Mouse (Mus musculus): Measurements from ENCODE around the gene Adamts4. TPM values are rescaled to one million over a fixed set of nuclear protein-coding genes. Genes with fewer than 3 reads are reported as not detected.
A peak's percentile ranks its signal among the peaks of the same experiment; 100 is the strongest.

The Adamts4 gene
- polyA plus RNA-seq, 1 experiment, result not detected

- no peak within 1 kb of the TSS for H3K4me3 ChIP-seq (replicated peaks; ENCODE audit: control insufficient read depth, low read depth, low read length)
- no peak within 1 kb of the TSS for H3K27ac ChIP-seq (ENCODE audit: control insufficient read depth, insufficient read depth, low read depth, low read length, poor library complexity)
- 88% methylated on average over 5 of the region's 5 CpGs for WGBS
- TF ChIP-seq POLR2A (IDR thresholded peaks at IDR 0.05; ENCODE audit: borderline replicate concordance, control insufficient read depth, low read depth, low read length) (no peak), CTCF (IDR thresholded peaks at IDR 0.05; ENCODE audit: control insufficient read depth, insufficient read depth, low read length) (no peak)
- peaks cover 3% of the 10 kb centered on the region for H3K4me1 ChIP-seq (ENCODE audit: control insufficient read depth, insufficient read depth, low read length)
Observed at GRCm38 (mm10) chr1:171224857-171225256, 25.4 kb upstream of the Adamts4 start, which contains the start of gene Apoa2. TSS of gene Apoa2 (plus strand) at chr1:171225054.

GRCm38 (mm10) chr1:171226780-171227179, 23.4 kb upstream of the Adamts4 start:
- 48% methylated on average over 4 of the region's 4 CpGs for WGBS
- TF ChIP-seq CTCF (IDR thresholded peaks at IDR 0.05; ENCODE audit: control insufficient read depth, insufficient read depth, low read length) (no peak), POLR2A (IDR thresholded peaks at IDR 0.05; ENCODE audit: borderline replicate concordance, control insufficient read depth, low read depth, low read length) (no peak)
- Histone ChIP-seq H3K4me1 (ENCODE audit: control insufficient read depth, insufficient read depth, low read length) (no peaks in the 10 kb centered on the region), H3K4me3 (replicated peaks; ENCODE audit: control insufficient read depth, low read depth, low read length) (no peak overlapping the region), H3K27ac (ENCODE audit: control insufficient read depth, insufficient read depth, low read depth, low read length, poor library complexity) (no peak overlapping the region)

- Histone ChIP-seq H3K4me1 (ENCODE audit: control insufficient read depth, insufficient read depth, low read length) (no peaks in the 10 kb centered on the region; the same call in 1 of the 2 replicates), H3K27ac (ENCODE audit: control insufficient read depth, insufficient read depth, low read depth, low read length, poor library complexity) (no peak overlapping the region), H3K4me3 (replicated peaks; ENCODE audit: control insufficient read depth, low read depth, low read length) (no peak overlapping the region)
- no peak for TF ChIP-seq POLR2A (IDR thresholded peaks at IDR 0.05; ENCODE audit: borderline replicate concordance, control insufficient read depth, low read depth, low read length)
- TF ChIP-seq CTCF (IDR thresholded peaks at IDR 0.05; ENCODE audit: control insufficient read depth, insufficient read depth, low read length), result no peak
- WGBS, result 38% methylated on average over 1 of the region's 1 CpGs
Observed at GRCm38 (mm10) chr1:171227879-171228278, 22.3 kb upstream of the Adamts4 start.

- TF ChIP-seq CTCF (IDR thresholded peaks at IDR 0.05; ENCODE audit: control insufficient read depth, insufficient read depth, low read length), result no peak
- TF ChIP-seq POLR2A (IDR thresholded peaks at IDR 0.05; ENCODE audit: borderline replicate concordance, control insufficient read depth, low read depth, low read length), result no peak
- Histone ChIP-seq H3K27ac (ENCODE audit: control insufficient read depth, insufficient read depth, low read depth, low read length, poor library complexity) (no peak overlapping the region), H3K4me3 (replicated peaks; ENCODE audit: control insufficient read depth, low read depth, low read length) (no peak overlapping the region), H3K4me1 (ENCODE audit: control insufficient read depth, insufficient read depth, low read length) (peaks cover under 1% of the 10 kb centered on the region; the same call in 1 of the 2 replicates)
- WGBS, result 80% methylated on average over 6 of the region's 6 CpGs
Observed at GRCm38 (mm10) chr1:171229750-171230149, 20.5 kb upstream of the Adamts4 start.

GRCm38 (mm10) chr1:171230215-171230614, 20.0 kb upstream of the Adamts4 start:
- WGBS, result 87% methylated on average over 3 of the region's 3 CpGs
- Histone ChIP-seq H3K27ac (ENCODE audit: control insufficient read depth, insufficient read depth, low read depth, low read length, poor library complexity) (no peak overlapping the region), H3K4me3 (replicated peaks; ENCODE audit: control insufficient read depth, low read depth, low read length) (no peak overlapping the region), H3K4me1 (ENCODE audit: control insufficient read depth, insufficient read depth, low read length) (peaks cover 2% of the 10 kb centered on the region; the same call in 1 of the 2 replicates)
- TF ChIP-seq POLR2A (IDR thresholded peaks at IDR 0.05; ENCODE audit: borderline replicate concordance, control insufficient read depth, low read depth, low read length) (no peak), CTCF (IDR thresholded peaks at IDR 0.05; ENCODE audit: control insufficient read depth, insufficient read depth, low read length) (no peak)

- TF ChIP-seq CTCF (IDR thresholded peaks at IDR 0.05; ENCODE audit: control insufficient read depth, insufficient read depth, low read length), result no peak
- 0 out of 2 replicates have a peak, but pooled peaks have one; percentile 9 for TF ChIP-seq POLR2A (IDR thresholded peaks at IDR 0.05; ENCODE audit: borderline replicate concordance, control insufficient read depth, low read depth, low read length)
- Histone ChIP-seq H3K4me3 (replicated peaks; ENCODE audit: control insufficient read depth, low read depth, low read length) (peak overlapping the region; percentile 69), H3K27ac (ENCODE audit: control insufficient read depth, insufficient read depth, low read depth, low read length, poor library complexity) (peak overlapping the region; percentile 65; the same call in 1 of the 2 replicates), H3K4me1 (ENCODE audit: control insufficient read depth, insufficient read depth, low read length) (peaks cover 2% of the 10 kb centered on the region; the same call in 1 of the 2 replicates)
- 2% methylated on average over 4 of the region's 4 CpGs for WGBS
Observed at GRCm38 (mm10) chr1:171231844-171232243, 18.4 kb upstream of the Adamts4 start.

- Histone ChIP-seq H3K4me3 (replicated peaks; ENCODE audit: control insufficient read depth, low read depth, low read length) (peak overlapping the region; percentile 69), H3K4me1 (ENCODE audit: control insufficient read depth, insufficient read depth, low read length) (peaks cover 2% of the 10 kb centered on the region; the same call in 1 of the 2 replicates), H3K27ac (ENCODE audit: control insufficient read depth, insufficient read depth, low read depth, low read length, poor library complexity) (peak overlapping the region; percentile 65; the same call in 1 of the 2 replicates)
- no peak for TF ChIP-seq POLR2A (IDR thresholded peaks at IDR 0.05; ENCODE audit: borderline replicate concordance, control insufficient read depth, low read depth, low read length)
- no peak for TF ChIP-seq CTCF (IDR thresholded peaks at IDR 0.05; ENCODE audit: control insufficient read depth, insufficient read depth, low read length)
- 48% methylated on average over 5 of the region's 5 CpGs for WGBS
Observed at GRCm38 (mm10) chr1:171232348-171232747, 17.9 kb upstream of the Adamts4 start.

- H3K4me1 ChIP-seq (ENCODE audit: control insufficient read depth, insufficient read depth, low read length), result peaks cover 2% of the 10 kb centered on the region; the same call in 1 of the 2 replicates
- WGBS, result 32% methylated on average over 12 of the region's 12 CpGs
- TF ChIP-seq CTCF (IDR thresholded peaks at IDR 0.05; ENCODE audit: control insufficient read depth, insufficient read depth, low read length) (no peak), POLR2A (IDR thresholded peaks at IDR 0.05; ENCODE audit: borderline replicate concordance, control insufficient read depth, low read depth, low read length) (no peak)
- H3K27ac ChIP-seq (ENCODE audit: control insufficient read depth, insufficient read depth, low read depth, low read length, poor library complexity), result peak overlapping the region; percentile 90
- H3K4me3 ChIP-seq (replicated peaks; ENCODE audit: control insufficient read depth, low read depth, low read length), result peak overlapping the region; percentile 91
Observed at GRCm38 (mm10) chr1:171232800-171233730, 17.2 kb upstream of the Adamts4 start.
